Mouse (Mus musculus): Measurements from ENCODE around the gene Slc11a2. TPM values are rescaled to one million over a fixed set of nuclear protein-coding genes. Genes with fewer than 3 reads are reported as not detected.
A peak's percentile ranks its signal among the peaks of the same experiment; 100 is the strongest.

Gene Slc11a2
- polyA plus RNA-seq, 1 experiment from 2014 or later, result 24.8 TPM

DNA sequence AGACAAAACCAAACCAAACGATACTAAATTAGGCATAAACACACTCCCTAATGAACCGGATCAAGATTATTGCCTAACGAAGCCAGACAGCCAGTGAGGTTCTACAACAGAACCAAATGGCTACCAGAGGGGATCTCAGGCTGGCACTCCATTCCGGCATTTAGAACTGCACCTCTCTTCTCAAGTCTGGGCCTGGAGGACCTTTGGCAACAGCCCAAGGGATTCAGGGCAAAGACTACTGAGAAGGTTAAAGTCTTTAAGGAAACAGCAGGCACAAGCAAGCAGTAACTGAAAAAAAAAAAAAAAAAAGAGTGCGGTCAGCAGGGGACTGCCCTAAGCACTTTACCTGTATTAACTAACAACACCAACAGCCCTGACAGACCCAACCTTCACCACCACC lies 37.2 kb upstream of the Slc11a2 start:
- Histone ChIP-seq H3K27ac (ENCODE audit: low read length) (no peak overlapping the region), H3K27me3 (ENCODE audit: control insufficient read depth, insufficient read depth, low read depth, low read length) (no peaks in the 10 kb centered on the region), H3K9me3 (replicated peaks; ENCODE audit: control insufficient read depth, low read length, poor library complexity, severe bottlenecking) (no peaks in the 10 kb centered on the region), H3K4me1 (ENCODE audit: control insufficient read depth, insufficient read depth, low read length) (peaks cover 3% of the 10 kb centered on the region; the same call in 1 of the 2 replicates), H3K36me3 (ENCODE audit: control insufficient read depth, insufficient read depth, low read length) (no peaks in the 10 kb centered on the region), H3K9ac (ENCODE audit: low read depth, low read length) (no peak overlapping the region), H3K4me3 (ENCODE audit: low read depth, low read length) (no peak overlapping the region), H3K4me2 (ENCODE audit: low read length) (no peak overlapping the region)
- ATAC-seq, result no peak
- 79% methylated on average over 5 of the region's 5 CpGs for WGBS

DNA sequence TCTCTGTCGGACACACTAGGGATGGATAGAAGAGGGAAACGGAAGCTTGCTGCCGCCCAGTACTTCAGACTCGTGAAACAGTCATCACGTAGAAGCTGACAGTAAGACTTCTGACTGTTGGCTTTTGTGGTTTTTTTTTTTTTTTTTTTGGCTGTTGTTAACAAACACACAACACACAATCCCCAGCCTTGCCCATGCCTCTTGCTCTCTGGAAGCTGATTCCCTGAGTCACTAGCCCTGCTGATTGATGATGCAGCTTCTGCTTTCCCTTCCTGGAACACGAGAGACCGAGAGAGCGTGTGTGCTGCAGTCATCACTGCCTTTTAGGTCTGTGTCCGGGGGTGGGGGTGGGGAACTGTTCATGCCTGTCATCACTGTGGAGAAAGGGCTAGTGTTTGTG lies 36.8 kb upstream of the Slc11a2 start:
- no peak overlapping the region for H3K4me2 ChIP-seq (ENCODE audit: low read length)
- H3K36me3 ChIP-seq (ENCODE audit: control insufficient read depth, insufficient read depth, low read length), result no peaks in the 10 kb centered on the region
- H3K27me3 ChIP-seq (ENCODE audit: control insufficient read depth, insufficient read depth, low read depth, low read length), result no peaks in the 10 kb centered on the region
- no peak overlapping the region for H3K4me3 ChIP-seq (ENCODE audit: low read depth, low read length)
- no peaks in the 10 kb centered on the region for H3K9me3 ChIP-seq (replicated peaks; ENCODE audit: control insufficient read depth, low read length, poor library complexity, severe bottlenecking)
- no peak overlapping the region for H3K9ac ChIP-seq (ENCODE audit: low read depth, low read length)
- H3K4me1 ChIP-seq (ENCODE audit: control insufficient read depth, insufficient read depth, low read length), result peaks cover 3% of the 10 kb centered on the region; the same call in 1 of the 2 replicates
- no peak overlapping the region for H3K27ac ChIP-seq (ENCODE audit: low read length)
- ATAC-seq, result no peak
- 79% methylated on average over 9 of the region's 9 CpGs for WGBS

DNA sequence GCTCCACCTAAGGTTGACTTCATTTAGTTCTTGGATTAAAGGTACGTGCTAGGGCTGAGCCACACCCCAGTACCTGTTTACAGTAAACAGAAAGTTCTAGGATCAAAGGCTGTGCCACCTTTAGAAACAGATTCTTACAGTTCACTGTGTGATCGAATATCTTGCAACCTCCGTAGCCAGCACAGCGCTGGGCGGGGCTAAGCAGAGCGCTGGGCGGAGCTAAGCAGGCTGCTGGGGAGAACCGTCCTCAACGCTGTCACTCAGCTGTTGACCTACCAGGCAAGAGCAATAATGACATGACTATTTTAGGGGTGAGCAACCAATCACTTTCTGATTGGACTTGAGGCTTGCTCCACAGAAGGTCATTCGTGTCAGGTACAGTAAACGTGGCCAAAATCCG lies 36.1 kb upstream of the Slc11a2 start:
- Histone ChIP-seq H3K4me1 (ENCODE audit: control insufficient read depth, insufficient read depth, low read length) (no peaks in the 10 kb centered on the region; the same call in 1 of the 2 replicates), H3K27ac (ENCODE audit: low read length) (no peak overlapping the region), H3K27me3 (ENCODE audit: control insufficient read depth, insufficient read depth, low read depth, low read length) (no peaks in the 10 kb centered on the region), H3K4me2 (ENCODE audit: low read length) (peak overlapping the region; percentile 25; the same call in 1 of the 2 replicates), H3K9me3 (replicated peaks; ENCODE audit: control insufficient read depth, low read length, poor library complexity, severe bottlenecking) (no peaks in the 10 kb centered on the region), H3K4me3 (ENCODE audit: low read depth, low read length) (no peak overlapping the region), H3K36me3 (ENCODE audit: control insufficient read depth, insufficient read depth, low read length) (no peaks in the 10 kb centered on the region), H3K9ac (ENCODE audit: low read depth, low read length) (no peak overlapping the region)
- WGBS, result 14% methylated on average over 12 of the region's 12 CpGs
- ATAC-seq, result no peak

DNA sequence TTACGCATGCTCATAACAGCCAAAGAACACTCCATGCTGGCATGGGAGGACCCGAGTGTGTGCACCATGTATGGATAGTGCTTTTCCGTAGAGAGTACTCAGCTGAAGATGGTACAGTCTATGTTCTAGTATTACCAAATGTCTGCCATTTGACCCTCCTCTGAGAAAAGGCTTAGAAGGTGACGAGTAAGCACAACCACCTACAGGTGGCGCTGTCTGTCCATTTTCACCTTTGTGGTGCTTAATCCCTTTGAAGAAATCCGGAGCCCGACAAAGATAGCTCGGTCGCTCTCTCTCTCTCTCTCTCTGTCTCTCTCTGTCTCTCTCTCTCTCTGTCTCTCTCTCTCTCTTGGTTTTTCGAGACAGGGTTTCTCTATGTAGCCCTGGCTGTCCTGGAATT lies 33.2 kb upstream of the Slc11a2 start:
- 42% methylated on average over 10 of the region's 10 CpGs for WGBS
- no peak overlapping the region for H3K9ac ChIP-seq (ENCODE audit: low read depth, low read length)

DNA sequence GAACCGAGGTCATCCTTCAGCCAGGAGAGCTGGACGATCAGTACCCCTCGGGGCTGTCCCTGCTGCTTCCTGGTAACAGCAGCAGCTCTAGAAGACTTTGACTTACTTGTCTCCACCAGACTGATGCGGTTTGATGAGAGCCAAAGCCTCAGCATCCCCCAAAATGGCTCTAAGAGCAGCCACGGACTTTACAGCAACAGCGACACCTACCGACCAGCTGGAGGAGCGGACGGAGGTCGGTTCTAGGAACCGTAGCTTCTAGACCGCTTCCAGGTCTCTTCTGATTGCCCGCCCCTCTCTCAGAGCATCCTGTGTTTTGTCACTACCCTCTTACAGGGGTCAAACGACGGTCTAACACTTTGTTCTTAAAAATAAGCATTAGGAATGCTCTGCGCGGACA lies 32.5 kb upstream of the Slc11a2 start:
- no peaks in the 10 kb centered on the region for H3K9me3 ChIP-seq (replicated peaks; ENCODE audit: control insufficient read depth, low read length, poor library complexity, severe bottlenecking)
- peak; percentile 28; the same call in 1 of the 2 replicates for ATAC-seq
- H3K4me2 ChIP-seq (ENCODE audit: low read length), result no peak overlapping the region
- no peaks in the 10 kb centered on the region; the same call in 1 of the 2 replicates for H3K4me1 ChIP-seq (ENCODE audit: control insufficient read depth, insufficient read depth, low read length)
- no peak overlapping the region for H3K4me3 ChIP-seq (ENCODE audit: low read depth, low read length)
- H3K9ac ChIP-seq (ENCODE audit: low read depth, low read length), result no peak overlapping the region
- H3K36me3 ChIP-seq (ENCODE audit: control insufficient read depth, insufficient read depth, low read length), result no peaks in the 10 kb centered on the region
- WGBS, result 10% methylated on average over 17 of the region's 17 CpGs
- no peaks in the 10 kb centered on the region for H3K27me3 ChIP-seq (ENCODE audit: control insufficient read depth, insufficient read depth, low read depth, low read length)
- no peak overlapping the region for H3K27ac ChIP-seq (ENCODE audit: low read length)

More for the DNA sequence above, 33.2 kb upstream of the Slc11a2 start:
- no peak overlapping the region for H3K4me2 ChIP-seq (ENCODE audit: low read length)
- H3K4me3 ChIP-seq (ENCODE audit: low read depth, low read length), result no peak overlapping the region
- H3K9me3 ChIP-seq (replicated peaks; ENCODE audit: control insufficient read depth, low read length, poor library complexity, severe bottlenecking), result no peaks in the 10 kb centered on the region
- H3K4me1 ChIP-seq (ENCODE audit: control insufficient read depth, insufficient read depth, low read length), result no peaks in the 10 kb centered on the region; the same call in 1 of the 2 replicates
- ATAC-seq, result no peak
- H3K36me3 ChIP-seq (ENCODE audit: control insufficient read depth, insufficient read depth, low read length), result no peaks in the 10 kb centered on the region
- no peak overlapping the region for H3K27ac ChIP-seq (ENCODE audit: low read length)
- H3K27me3 ChIP-seq (ENCODE audit: control insufficient read depth, insufficient read depth, low read depth, low read length), result no peaks in the 10 kb centered on the region

DNA sequence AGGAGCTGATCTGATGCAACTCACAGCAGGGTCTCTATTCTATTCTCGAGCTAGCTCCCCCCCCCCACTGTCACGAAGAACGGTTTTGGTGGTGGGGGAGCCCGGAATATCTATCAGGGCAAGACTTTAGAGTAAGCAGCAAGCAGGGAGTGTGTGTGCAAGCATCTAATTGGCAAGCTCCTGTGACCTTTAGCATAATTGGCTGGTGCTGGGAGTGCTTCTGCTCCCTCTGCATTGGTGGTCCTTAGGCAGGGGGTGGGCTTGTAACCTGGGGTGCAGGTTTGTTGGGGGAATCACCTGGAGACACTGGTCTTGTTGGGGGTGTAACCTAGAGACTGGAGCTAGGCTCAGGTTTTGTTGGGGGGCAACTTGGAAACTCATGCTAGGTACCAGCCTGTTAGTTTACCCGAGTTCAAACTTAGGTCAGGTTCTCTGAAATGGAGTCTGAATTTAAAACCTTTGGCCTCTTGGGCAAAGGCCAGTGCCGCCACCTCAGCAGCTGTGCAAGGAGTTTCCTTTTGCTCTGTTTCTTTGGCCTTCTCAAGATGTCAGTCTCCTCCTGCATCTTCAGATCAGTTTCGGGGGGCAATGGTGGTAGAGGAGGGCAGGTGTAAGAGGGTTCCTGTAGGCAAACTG lies 31.6 kb upstream of the Slc11a2 start:
- H3K4me3 ChIP-seq (ENCODE audit: low read depth, low read length), result no peak overlapping the region
- no peaks in the 10 kb centered on the region for H3K9me3 ChIP-seq (replicated peaks; ENCODE audit: control insufficient read depth, low read length, poor library complexity, severe bottlenecking)
- H3K27ac ChIP-seq (ENCODE audit: low read length), result no peak overlapping the region
- H3K4me1 ChIP-seq (ENCODE audit: control insufficient read depth, insufficient read depth, low read length), result no peaks in the 10 kb centered on the region; the same call in 1 of the 2 replicates
- H3K4me2 ChIP-seq (ENCODE audit: low read length), result no peak overlapping the region
- no peaks in the 10 kb centered on the region for H3K36me3 ChIP-seq (ENCODE audit: control insufficient read depth, insufficient read depth, low read length)
- no peak for ATAC-seq
- no peaks in the 10 kb centered on the region for H3K27me3 ChIP-seq (ENCODE audit: control insufficient read depth, insufficient read depth, low read depth, low read length)
- WGBS, result 60% methylated on average over 7 of the region's 7 CpGs
- H3K9ac ChIP-seq (ENCODE audit: low read depth, low read length), result no peak overlapping the region

DNA sequence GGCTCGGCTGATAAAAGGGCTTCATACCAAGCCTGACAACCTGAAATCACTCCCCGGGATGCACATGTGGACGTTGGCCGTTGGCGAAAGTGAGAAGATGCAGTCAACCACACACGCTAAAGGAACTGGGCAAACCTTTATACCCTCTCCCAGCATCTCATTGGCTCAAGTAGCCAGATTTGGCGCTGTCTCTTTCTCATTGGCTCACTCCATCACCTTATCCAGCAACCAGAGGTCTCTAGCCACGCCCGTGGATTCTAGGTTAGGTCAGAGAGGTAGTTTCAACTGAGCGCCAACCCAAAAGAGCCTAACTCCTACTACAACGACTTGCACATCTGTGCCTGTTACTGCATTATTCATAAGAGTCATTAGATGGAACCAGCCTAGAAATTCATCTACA lies 27.6 kb upstream of the Slc11a2 start:
- H3K9ac ChIP-seq (ENCODE audit: low read depth, low read length), result no peak overlapping the region
- H3K4me3 ChIP-seq (ENCODE audit: low read depth, low read length), result no peak overlapping the region
- no peak for ATAC-seq
- WGBS, result 81% methylated on average over 11 of the region's 11 CpGs
- no peaks in the 10 kb centered on the region for H3K27me3 ChIP-seq (ENCODE audit: control insufficient read depth, insufficient read depth, low read depth, low read length)
- no peaks in the 10 kb centered on the region for H3K4me1 ChIP-seq (ENCODE audit: control insufficient read depth, insufficient read depth, low read length)
- no peak overlapping the region for H3K4me2 ChIP-seq (ENCODE audit: low read length)
- H3K36me3 ChIP-seq (ENCODE audit: control insufficient read depth, insufficient read depth, low read length), result no peaks in the 10 kb centered on the region
- no peak overlapping the region for H3K27ac ChIP-seq (ENCODE audit: low read length)
- H3K9me3 ChIP-seq (replicated peaks; ENCODE audit: control insufficient read depth, low read length, poor library complexity, severe bottlenecking), result no peaks in the 10 kb centered on the region

DNA sequence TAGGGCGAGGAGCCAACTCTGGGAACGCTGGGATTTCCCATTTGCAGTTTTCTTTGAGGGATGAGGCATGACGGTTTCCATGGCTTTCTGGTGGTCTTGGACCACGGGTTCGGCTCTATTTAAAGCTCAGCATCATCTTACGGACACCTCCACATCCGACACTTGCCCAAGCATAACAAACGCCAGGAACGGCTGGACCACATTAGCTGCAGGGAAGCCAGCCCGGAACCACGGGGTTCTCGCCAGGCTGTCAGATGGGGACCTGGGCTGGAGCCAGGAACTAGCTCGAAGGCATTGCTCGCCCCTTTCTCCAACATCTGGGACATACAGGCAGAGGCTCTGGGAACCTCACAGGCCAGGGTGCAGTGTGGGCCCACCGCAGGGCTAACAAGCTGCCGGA lies 26.4 kb upstream of the Slc11a2 start:
- no peak overlapping the region for H3K9ac ChIP-seq (ENCODE audit: low read depth, low read length)
- no peak overlapping the region for H3K27ac ChIP-seq (ENCODE audit: low read length)
- no peaks in the 10 kb centered on the region for H3K4me1 ChIP-seq (ENCODE audit: control insufficient read depth, insufficient read depth, low read length)
- no peak overlapping the region for H3K4me3 ChIP-seq (ENCODE audit: low read depth, low read length)
- ATAC-seq, result no peak
- WGBS, result 71% methylated on average over 16 of the region's 16 CpGs
- H3K36me3 ChIP-seq (ENCODE audit: control insufficient read depth, insufficient read depth, low read length), result no peaks in the 10 kb centered on the region
- H3K4me2 ChIP-seq (ENCODE audit: low read length), result no peak overlapping the region
- H3K27me3 ChIP-seq (ENCODE audit: control insufficient read depth, insufficient read depth, low read depth, low read length), result no peaks in the 10 kb centered on the region
- H3K9me3 ChIP-seq (replicated peaks; ENCODE audit: control insufficient read depth, low read length, poor library complexity, severe bottlenecking), result no peaks in the 10 kb centered on the region

DNA sequence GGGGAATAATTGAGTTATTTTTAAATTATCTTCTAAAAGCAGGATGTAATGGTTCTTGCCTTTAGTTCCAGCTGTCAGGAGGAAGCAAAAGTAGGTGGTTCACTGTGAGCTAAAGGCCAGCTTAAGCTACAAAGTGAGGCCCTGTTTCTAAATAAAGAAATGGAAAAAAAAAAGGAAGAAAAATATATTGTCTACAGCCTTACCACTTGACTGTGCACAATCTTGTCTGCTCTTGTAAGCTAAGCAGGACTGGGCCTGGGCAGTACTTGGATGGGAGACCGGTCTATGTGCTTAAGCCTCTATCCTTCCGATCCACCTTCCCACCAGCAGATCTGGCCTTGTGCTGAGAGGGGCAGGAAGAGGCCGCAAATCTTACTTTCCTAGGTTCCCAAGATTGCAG lies 24.6 kb upstream of the Slc11a2 start:
- no peaks in the 10 kb centered on the region for H3K4me1 ChIP-seq (ENCODE audit: control insufficient read depth, insufficient read depth, low read length)
- no peak overlapping the region for H3K4me2 ChIP-seq (ENCODE audit: low read length)
- no peak overlapping the region for H3K27ac ChIP-seq (ENCODE audit: low read length)
- WGBS, result 90% methylated on average over 3 of the region's 3 CpGs
- H3K27me3 ChIP-seq (ENCODE audit: control insufficient read depth, insufficient read depth, low read depth, low read length), result no peaks in the 10 kb centered on the region
- H3K4me3 ChIP-seq (ENCODE audit: low read depth, low read length), result no peak overlapping the region
- no peaks in the 10 kb centered on the region for H3K9me3 ChIP-seq (replicated peaks; ENCODE audit: control insufficient read depth, low read length, poor library complexity, severe bottlenecking)
- H3K36me3 ChIP-seq (ENCODE audit: control insufficient read depth, insufficient read depth, low read length), result no peaks in the 10 kb centered on the region
- no peak overlapping the region for H3K9ac ChIP-seq (ENCODE audit: low read depth, low read length)
- no peak for ATAC-seq

All from midbrain, embryonic 16.5 days (tissue).